Mouse (Mus musculus): ENCODE data around the gene Gpx3. TPM values are rescaled to one million over a fixed set of nuclear protein-coding genes. Genes with fewer than 3 reads are reported as not detected.
"Not testable (repeated sequence)": the region's sequence is repeated elsewhere in the genome, so short reads cannot be mapped to it uniquely, and the experiment has no call there.

Gene Gpx3
- polyA plus RNA-seq, 1 experiment from 2014 or later, result 156 TPM

GRCm38 (mm10) chr11:54954716-54955115, 52.5 kb downstream of the Gpx3 start:
- no peaks in the 10 kb centered on the region for H3K9me3 ChIP-seq (replicated peaks)
- H3K27me3 ChIP-seq, result no peaks in the 10 kb centered on the region
- H3K4me3 ChIP-seq (replicated peaks), result no peak overlapping the region
- no peak for ATAC-seq (replicated peaks; ENCODE audit: low FRiP score)
- no peak overlapping the region for H3K27ac ChIP-seq
- H3K4me2 ChIP-seq, result peak overlapping the region; percentile 65
- H3K4me1 ChIP-seq, result peaks cover 22% of the 10 kb centered on the region
- no peak overlapping the region for H3K9ac ChIP-seq
- WGBS, result 86% methylated on average over 8 of the region's 8 CpGs
- no peaks in the 10 kb centered on the region for H3K36me3 ChIP-seq

- peak overlapping the region; percentile 91; the same call in 1 of the 2 replicates for H3K27ac ChIP-seq
- not testable (repeated sequence) for ATAC-seq (replicated peaks; ENCODE audit: low FRiP score); H3K36me3 ChIP-seq; H3K27me3 ChIP-seq; H3K9me3 ChIP-seq (replicated peaks)
- H3K4me3 ChIP-seq (replicated peaks), result peak overlapping the region; percentile 78
- WGBS, result 45% methylated on average over 10 of the region's 10 CpGs
- H3K4me1 ChIP-seq, result peaks cover 22% of the 10 kb centered on the region
- peak overlapping the region; percentile 71 for H3K9ac ChIP-seq
- H3K4me2 ChIP-seq, result peak overlapping the region; percentile 65
These were observed 53.1 kb downstream of the Gpx3 start for GRCm38 (mm10) chr11:54955400-54955734.

- no peaks in the 10 kb centered on the region for H3K9me3 ChIP-seq (replicated peaks)
These were observed 53.7 kb downstream of the Gpx3 start for GRCm38 (mm10) chr11:54955735-54956480.

GRCm38 (mm10) chr11:54956912-54957311, 54.7 kb downstream of the Gpx3 start:
- ATAC-seq (replicated peaks; ENCODE audit: low FRiP score), result no peak
- 62% methylated on average over 7 of the region's 7 CpGs for WGBS

More at GRCm38 (mm10) chr11:54955735-54956480, 53.7 kb downstream of the Gpx3 start:
- Histone ChIP-seq H3K4me3 (replicated peaks) (peak overlapping the region; percentile 78), H3K27me3 (no peaks in the 10 kb centered on the region), H3K9ac (peak overlapping the region; percentile 71), H3K4me1 (peaks cover 22% of the 10 kb centered on the region), H3K36me3 (no peaks in the 10 kb centered on the region), H3K27ac (peak overlapping the region; percentile 91), H3K4me2 (peak overlapping the region; percentile 65)
- peak; percentile 99 for ATAC-seq (replicated peaks; ENCODE audit: low FRiP score)
- WGBS, result under 1% methylated on average over 59 of the region's 59 CpGs

GRCm38 (mm10) chr11:54957708-54958107, 55.5 kb downstream of the Gpx3 start:
- H3K27ac ChIP-seq; H3K27me3 ChIP-seq; H3K4me3 ChIP-seq (replicated peaks); H3K9ac ChIP-seq; H3K9me3 ChIP-seq (replicated peaks); ATAC-seq (replicated peaks; ENCODE audit: low FRiP score); H3K4me2 ChIP-seq; H3K36me3 ChIP-seq: not testable (repeated sequence)
- H3K4me1 ChIP-seq, result peaks cover 30% of the 10 kb centered on the region
- 91% methylated on average over 3 of the region's 3 CpGs for WGBS

More at GRCm38 (mm10) chr11:54956912-54957311, 54.7 kb downstream of the Gpx3 start:
- no peaks in the 10 kb centered on the region for H3K27me3 ChIP-seq
- H3K9ac ChIP-seq, result no peak overlapping the region
- H3K27ac ChIP-seq, result no peak overlapping the region
- no peaks in the 10 kb centered on the region for H3K36me3 ChIP-seq
- H3K4me2 ChIP-seq, result no peak overlapping the region
- H3K9me3 ChIP-seq (replicated peaks), result no peaks in the 10 kb centered on the region
- no peak overlapping the region for H3K4me3 ChIP-seq (replicated peaks)
- H3K4me1 ChIP-seq, result peaks cover 29% of the 10 kb centered on the region

GRCm38 (mm10) chr11:54958571-54959073, 56.4 kb downstream of the Gpx3 start:
- Histone ChIP-seq H3K9me3 (replicated peaks) (no peaks in the 10 kb centered on the region), H3K27ac (no peak overlapping the region), H3K4me2 (no peak overlapping the region), H3K36me3 (no peaks in the 10 kb centered on the region), H3K27me3 (no peaks in the 10 kb centered on the region), H3K9ac (no peak overlapping the region), H3K4me1 (peaks cover 34% of the 10 kb centered on the region), H3K4me3 (replicated peaks) (no peak overlapping the region)
- 44% methylated on average over 3 of the region's 3 CpGs for WGBS
- ATAC-seq (replicated peaks; ENCODE audit: low FRiP score), result no peak

Other genes with a start within 250 kb of the Gpx3 start
- 88.9 and 89.2 TPM in 2 replicates for gene Cdc42se2, start 114.8 kb upstream of the Gpx3 start, polyA plus RNA-seq (2015; fragmentation: Nextera tagmentation; extraction: Ambion mirVana)
- gene Lyrm7, start 41.5 kb upstream of the Gpx3 start, polyA plus RNA-seq (2015; fragmentation: Nextera tagmentation; extraction: Ambion mirVana), result 5.3 and 8.6 TPM in 2 replicates
- 683 and 778 TPM in 2 replicates for gene Hint1, start 36.1 kb upstream of the Gpx3 start, polyA plus RNA-seq (2015; fragmentation: Nextera tagmentation; extraction: Ambion mirVana)
- 16.8 and 20.7 TPM in 2 replicates for gene Tnip1, start 60.5 kb downstream of the Gpx3 start, polyA plus RNA-seq (2015; fragmentation: Nextera tagmentation; extraction: Ambion mirVana)
- gene Anxa6, start 131.0 kb downstream of the Gpx3 start, polyA plus RNA-seq (2015; fragmentation: Nextera tagmentation; extraction: Ambion mirVana), result 201 and 233 TPM in 2 replicates
- gene Ccdc69, start 175.7 kb downstream of the Gpx3 start, polyA plus RNA-seq (2015; fragmentation: Nextera tagmentation; extraction: Ambion mirVana), result 3.2 and 3.3 TPM in 2 replicates
- gene Gm2a, start 195.7 kb downstream of the Gpx3 start, polyA plus RNA-seq (2015; fragmentation: Nextera tagmentation; extraction: Ambion mirVana), result 32.7 and 32.9 TPM in 2 replicates
- gene Slc36a3, start 249.3 kb downstream of the Gpx3 start, polyA plus RNA-seq (2015; fragmentation: Nextera tagmentation; extraction: Ambion mirVana), result not detected in 2 replicates

Measured in kidney, embryonic 15.5 days (tissue).